Mouse (Mus musculus) cerebral cortex, adult 2 months (tissue): Measurements from ENCODE around the gene Nacc1.

Experiments used
- WGBS: fragments of 180-500 bp; shearing (Covaris S2); methylation state at CpG from one replicate; pipeline ENCODE4 v1.1.7; 2018; 5-methylcytosine and 5-hydroxymethylcytosine counted together

The Nacc1 gene

DNA sequence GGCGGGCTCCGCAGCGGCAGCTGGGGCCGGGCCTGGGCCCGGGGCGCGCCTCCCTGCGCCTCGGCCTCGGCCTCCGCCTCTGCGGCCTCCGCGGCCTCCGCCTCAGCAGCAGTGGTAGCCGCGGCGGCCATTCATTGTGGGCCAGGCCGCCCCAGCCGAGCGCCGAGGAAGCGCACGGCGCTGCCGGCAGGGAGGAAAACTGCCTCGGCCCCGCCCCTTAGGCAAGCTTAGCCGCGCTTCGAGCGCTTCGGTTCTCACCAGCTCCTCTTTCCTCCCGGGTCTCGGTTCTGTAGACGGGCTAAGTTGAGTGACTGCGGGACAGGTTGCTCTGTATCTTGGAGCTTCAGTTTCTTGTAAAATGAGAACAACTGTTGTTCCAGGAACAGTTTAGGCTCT lies at the start of gene Nacc1:
Nacc1 (minus strand) TSS at position 158 of the 396 bp plus-strand sequence.
- under 1% methylated on average over 37 of the region's 37 CpGs for WGBS

DNA sequence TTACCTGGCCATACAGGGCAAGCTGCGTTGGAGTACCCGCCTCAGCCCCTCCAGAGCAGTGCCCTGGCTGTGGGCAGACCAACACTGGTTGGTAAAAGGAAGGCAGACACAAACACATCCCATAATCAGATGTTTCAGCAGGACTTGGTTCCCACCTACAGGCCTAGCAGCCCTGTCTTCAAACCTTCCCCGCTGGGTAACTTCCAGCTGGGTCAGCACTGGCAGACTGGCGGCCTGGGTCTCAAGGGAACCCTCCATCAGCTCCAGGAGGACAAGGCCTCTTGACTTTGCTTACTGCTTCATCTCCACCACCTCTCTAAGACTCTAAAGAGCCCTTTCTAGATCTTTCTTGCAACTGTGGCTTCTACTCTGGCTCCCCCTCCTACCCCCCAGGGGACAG lies 48.9 kb upstream of the Nacc1 start:
- WGBS: 57% methylated on average over 4 of the region's 4 CpGs

DNA sequence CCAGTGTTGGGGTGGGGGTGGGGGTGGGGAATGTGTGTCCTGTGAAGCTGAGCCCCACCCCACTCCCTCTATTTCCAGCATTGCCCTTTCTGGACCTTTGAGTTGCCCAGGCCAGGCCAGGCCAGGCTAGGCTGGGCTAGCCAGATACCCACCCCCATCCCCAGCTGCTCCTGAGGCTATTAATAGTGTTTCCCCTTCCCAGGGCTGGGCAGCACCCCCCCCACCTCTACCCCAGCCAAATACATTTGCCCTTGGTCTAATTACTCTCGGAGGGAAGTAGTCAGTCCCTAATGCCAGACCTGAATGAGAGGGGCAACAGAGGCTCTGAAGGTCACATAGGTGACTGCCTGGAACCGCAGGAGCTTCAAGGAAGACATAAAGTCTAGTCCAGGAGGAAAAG lies 47.9 kb upstream of the Nacc1 start:
- WGBS: 44% methylated on average over 2 of the region's 2 CpGs

DNA sequence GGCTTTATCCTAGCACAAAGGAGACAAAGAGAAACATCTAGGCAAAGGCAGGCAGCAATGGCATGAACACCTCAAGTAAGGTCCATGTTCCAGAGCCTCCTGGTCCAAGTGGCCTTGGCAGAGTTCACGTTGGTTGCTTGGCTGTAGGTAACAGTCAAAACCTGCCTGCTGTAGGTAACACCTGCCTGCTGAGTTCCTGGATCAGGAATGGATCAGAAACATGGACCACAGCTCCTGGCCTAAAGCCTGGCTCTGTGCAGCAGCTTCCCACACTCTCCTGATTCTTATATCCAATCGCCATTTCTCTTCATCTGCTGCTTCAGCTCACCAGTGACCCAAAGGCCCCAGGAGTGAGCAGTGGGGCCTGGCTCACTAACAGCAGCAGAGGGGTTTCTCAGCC lies 47.0 kb upstream of the Nacc1 start:
- WGBS: 61% methylated on average over 2 of the region's 2 CpGs

DNA sequence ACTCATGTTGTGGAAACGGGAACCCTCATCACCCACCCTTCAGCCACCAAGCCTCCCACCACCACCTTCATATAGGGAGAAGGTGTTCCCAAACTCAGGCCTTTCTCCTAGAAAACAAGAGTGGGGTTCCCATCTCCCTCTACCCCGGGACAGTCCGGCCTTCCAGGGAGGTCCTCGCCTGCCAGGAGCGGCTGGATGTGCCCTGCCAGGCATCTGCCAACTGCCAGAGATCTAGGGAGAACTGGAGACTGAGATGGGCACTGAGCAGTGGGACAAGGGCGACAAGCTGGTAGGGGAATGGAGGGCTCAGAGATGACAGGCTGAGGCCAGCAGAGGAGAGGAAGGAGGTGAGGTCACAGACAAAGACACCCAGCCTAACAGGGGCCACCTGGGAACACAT lies 46.3 kb upstream of the Nacc1 start:
- 55% methylated on average over 6 of the region's 6 CpGs for WGBS

DNA sequence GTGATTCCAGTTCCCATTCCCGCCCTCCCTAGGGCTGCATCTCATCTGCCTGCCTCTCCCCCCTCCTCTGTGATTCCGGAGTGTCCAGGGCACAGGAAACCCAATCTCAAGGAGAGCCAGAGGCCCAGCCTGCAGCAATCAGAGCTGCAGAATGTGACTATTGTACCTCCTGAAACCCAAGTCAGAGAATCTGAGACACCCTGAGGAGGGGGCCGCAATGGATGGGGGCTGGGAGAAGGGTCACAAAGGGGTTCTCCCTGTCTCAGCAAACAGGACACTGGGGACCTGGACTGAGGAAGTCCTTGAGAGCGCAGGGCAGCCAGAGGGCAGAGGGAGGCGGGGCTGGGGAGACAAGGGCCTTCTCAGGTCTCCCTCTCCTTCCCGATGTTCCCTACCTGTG lies 45.3 kb upstream of the Nacc1 start:
- 46% methylated on average over 6 of the region's 6 CpGs for WGBS

DNA sequence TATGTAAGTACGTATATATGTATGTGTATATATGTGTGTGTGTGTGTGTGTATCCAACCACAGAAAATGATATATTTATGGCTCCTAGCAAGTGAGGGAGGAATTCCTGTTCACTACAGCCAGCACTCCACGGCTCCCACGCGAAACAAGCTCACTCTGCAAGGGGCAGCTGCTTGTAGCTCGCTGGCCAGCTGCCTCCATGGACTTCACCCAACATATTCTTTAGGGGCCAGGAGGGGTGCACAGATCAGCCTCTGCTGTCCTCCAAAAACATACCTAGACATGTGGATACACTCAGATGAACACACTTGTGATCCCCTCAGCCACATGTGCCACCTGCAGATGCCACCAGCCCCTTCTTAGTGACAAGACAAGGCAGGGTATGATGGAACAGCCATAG lies 44.9 kb upstream of the Nacc1 start:
- 26% methylated on average over 5 of the region's 5 CpGs for WGBS

DNA sequence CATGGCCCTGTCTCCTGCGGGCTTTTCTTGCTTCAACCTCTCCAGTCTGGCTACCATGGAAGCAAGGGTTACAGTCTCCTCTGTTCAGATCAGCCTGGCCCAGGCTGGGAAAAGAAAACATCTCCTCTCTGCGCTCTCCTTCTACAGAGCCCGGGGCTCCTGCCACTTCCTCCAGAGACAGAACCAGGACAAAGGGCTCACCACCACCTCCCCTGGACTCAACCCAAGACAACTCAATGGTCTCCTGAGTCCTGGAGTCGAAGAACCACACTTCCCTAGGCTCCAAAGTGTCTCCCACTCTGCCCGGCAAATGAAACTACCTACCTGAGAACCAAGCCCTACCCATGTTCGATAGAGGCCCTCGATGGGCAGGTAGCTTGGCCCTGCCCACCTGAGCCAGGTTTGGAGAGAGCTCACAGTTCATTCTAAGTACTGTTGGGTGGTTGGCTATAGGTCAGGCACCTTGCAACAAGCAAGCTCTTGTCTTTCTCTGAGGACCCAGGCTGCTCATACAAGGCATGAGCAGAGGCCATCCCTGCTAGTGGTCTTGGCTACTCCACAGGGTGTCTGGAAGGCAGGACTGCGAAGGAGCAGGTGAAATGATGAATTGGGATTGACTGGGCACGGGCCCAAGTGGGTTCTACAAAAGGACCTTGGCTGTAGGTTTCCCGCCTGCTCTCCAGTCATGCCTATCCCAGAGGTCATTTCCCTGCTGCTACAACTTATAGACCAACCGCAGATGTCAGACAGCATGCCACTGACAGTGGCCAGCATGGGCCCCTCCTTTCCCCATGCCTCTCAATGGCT lies 43.9 kb upstream of the Nacc1 start:
- 48% methylated on average over 11 of the region's 11 CpGs for WGBS

DNA sequence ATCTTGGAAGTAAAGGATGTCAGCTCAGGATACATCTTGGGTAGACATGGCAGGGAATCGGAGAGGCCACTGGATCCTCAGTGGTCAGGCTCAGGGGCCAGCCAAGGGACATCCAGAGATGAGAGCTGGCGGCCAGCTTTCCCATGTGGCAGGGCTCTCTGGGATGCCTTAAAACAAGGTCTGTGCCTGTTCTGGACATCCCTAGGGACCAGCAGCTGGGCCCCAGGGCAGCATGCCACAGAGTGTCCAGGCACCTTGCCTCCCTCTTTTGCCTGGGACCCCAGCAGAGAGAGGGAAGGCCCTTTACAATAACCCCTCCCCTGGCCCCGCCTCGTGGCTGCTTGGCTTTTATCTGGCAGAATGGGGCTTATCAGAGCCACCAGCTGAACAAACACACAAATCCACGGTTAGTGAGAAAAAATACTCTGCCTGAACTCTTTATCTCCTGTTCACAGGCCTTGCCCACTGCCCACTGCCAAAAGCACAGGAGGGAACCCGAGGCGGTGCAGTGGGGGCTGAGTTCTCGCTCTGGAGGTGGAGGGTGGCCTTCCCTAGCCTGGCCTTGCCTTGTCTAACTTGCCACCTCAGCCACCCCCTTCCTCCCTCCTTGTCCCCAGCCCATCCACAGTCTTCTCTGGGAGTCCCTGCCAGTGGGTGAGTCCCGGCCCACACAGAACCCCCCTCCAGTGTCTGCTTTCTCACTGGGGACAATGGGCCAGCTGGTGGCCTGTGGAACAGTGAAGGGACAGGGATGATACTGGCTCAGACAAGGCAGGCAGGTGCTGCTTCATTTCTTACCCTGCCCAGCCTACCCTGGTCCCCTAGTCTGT lies 43.1 kb upstream of the Nacc1 start:
- 27% methylated on average over 9 of the region's 9 CpGs for WGBS

DNA sequence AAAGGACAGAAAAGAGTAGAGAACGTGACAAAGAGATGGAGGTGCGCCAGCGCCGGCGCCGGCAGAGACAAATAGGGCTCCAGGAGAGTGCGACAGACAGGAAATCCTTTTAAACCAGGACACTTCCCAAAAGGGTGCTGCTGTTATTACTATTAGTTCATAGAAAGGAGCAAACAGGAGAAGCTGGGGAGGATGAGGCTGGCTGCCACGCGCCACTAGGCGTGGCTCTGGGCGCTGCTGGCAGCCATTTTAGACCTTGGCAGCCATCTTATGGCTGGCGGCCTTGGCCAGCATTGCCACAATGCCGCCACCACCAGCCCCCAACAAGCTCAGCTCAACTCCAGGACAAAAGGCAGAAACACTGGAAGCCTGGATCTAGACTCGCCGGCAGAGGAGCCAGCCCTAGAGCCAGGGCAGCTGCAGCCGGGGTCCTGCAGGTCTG lies 42.3 kb upstream of the Nacc1 start:
- 29% methylated on average over 16 of the region's 16 CpGs for WGBS

DNA sequence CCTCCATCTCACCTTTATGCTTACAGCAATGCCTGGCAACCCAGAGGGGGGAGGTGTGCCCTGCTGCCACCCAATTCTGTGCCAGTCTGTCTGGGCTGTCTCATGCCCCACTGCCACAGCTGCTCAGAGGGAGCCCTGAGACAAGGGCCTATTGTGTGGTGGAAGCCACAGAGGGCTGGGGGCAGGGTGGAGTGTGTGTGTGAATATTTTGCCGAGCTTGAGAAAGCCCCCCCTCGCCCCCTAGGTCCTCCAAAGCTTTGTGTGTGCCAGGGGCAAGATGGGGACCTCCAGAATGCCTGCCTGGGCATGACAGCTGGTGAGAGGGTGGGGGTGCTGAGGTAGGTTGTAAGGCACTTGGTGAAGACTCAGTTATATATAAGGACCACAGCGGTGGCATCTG lies 40.8 kb upstream of the Nacc1 start:
- 28% methylated on average over 3 of the region's 3 CpGs for WGBS

DNA sequence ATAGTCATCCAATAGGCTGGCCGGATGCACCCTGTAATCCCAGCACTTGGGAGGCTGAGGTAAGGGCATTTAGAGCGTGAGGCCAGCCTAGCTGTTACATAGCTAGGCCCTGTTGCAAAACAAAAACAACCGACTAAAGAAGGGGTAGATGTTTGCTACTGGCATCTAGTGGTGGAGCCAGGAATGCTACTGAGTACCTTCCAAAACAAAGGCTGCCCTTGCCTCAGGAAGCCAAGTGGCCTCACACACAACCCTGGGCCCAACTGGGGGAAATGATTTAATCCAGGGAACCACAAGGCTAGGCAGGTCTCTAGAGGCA lies 38.2 kb upstream of the Nacc1 start:
- 8% methylated on average over 3 of the region's 3 CpGs for WGBS

DNA sequence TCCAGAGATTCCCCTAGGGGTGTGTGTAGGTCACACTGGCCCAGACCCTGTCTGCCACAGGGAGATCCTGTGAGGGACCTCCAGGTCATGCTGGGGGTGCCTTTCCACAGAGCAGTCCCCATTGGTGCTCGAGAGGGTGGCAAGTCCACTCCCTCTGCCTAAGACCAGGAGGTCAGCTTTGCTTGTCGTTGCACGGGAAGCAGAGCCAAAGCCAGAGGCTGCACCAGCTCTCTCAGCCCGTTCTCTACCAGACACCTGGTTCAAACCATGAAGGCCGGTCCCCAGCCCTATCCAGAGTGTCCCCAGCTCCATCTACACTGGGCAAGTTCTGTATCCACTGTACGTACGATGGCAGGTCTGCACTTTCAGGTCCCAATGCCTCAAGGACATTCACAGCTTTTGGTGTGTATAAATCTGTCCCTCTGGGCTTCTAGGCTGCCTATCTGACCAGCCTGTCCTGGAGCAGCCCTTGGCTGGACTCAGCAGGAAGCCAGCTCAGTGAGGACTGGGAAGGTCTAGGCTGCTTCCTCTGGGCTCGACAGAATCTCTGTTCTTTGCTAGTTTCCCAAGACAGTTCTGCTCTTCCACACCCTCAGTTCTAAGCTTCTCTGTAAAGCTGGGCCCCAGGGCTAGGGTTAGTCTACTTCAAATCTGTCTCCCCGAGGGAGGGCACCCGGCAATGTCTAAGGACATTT lies 37.7 kb upstream of the Nacc1 start:
- WGBS: 41% methylated on average over 10 of the region's 10 CpGs

DNA sequence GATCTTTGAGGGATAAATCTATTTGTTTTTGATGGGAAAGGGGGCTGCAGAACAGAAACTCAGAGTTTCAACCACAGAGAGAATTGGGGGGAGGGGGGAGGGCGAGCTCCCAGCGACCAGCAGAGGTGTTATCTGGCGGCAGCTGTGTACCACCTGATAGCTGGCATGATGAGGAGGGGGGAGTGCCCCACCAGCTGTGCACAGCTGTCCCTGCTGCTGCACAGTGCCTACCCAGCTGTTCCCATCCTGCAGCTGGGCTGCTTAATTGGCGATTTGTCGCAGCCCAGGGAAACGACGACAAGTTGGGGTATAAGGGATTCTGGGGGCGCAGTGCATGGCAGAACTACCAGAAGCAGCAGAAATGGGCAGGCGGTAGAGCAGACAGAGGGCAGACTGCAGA lies 37.0 kb upstream of the Nacc1 start:
- 44% methylated on average over 9 of the region's 9 CpGs for WGBS

DNA sequence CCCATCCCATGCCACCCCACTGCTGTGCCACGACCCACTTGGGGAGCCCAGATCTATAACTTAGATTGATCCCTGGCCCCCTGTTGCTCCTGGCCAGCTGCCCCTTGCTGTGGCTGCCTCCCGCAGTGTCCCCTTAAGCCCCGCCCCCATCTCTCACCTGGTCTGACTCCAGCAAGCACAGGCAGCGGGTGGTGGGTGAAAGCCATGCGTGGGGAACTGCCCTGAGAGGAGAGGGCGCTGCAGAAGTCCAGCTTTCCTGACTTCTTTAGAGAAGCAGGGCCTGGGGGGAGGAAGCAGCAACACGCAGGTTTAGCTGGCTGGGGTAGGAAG lies 35.9 kb upstream of the Nacc1 start:
- 23% methylated on average over 7 of the region's 7 CpGs for WGBS

DNA sequence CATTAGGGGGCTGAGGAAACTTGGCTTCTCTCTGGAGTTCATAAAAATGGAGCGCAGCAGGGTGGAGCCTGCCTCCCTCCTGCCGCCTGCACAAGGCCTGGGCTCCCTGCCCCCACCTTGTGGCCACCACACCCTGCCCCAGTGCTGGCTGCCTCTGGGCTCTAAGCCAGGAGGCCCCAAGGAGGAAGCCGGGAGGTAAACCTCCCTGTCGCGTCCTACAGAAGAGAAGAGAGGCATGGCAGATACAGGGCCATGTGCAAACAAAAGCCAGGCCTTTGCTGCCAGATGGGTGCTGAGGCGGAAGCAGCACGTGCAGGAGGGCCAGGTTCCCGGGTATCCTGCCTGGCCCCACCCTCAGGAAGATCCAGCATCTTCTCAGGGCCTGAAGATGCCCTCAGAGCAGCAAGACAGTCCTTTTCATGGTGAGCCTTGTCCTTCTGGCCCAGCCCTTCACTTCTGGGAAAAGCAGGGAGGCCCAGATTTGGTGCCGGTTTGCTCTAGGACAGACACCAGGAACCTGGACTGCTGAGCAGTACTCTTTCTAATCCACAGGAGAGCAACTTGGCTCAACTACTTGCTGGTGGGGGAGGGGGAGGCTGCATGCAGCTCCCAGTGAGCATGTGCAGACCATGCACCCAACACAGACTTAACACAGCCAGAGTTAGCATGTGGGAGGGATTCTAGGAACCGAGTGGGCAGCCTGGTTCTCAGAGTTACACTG lies 35.3 kb upstream of the Nacc1 start, which contains the start of gene G430095P16Rik:
G430095P16Rik (plus strand) TSS at position 158 of the 721 bp plus-strand sequence.
- WGBS: 12% methylated on average over 10 of the region's 10 CpGs

DNA sequence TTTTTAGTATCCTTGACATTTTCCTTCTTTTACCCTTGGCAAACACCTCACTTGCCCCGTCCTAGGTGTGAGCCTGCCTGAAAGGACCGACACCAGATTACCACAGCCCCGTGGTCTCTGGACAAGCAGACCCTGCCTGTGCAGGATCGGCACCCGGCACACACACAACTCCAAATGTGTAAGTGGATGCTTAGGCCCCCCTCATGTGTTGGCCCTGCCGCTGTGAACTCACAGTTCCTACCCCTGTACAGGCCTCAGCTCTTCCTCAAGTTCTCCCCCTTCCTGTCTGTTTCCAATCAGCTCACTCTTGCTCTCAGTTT lies 34.8 kb upstream of the Nacc1 start:
- WGBS: 36% methylated on average over 6 of the region's 6 CpGs

DNA sequence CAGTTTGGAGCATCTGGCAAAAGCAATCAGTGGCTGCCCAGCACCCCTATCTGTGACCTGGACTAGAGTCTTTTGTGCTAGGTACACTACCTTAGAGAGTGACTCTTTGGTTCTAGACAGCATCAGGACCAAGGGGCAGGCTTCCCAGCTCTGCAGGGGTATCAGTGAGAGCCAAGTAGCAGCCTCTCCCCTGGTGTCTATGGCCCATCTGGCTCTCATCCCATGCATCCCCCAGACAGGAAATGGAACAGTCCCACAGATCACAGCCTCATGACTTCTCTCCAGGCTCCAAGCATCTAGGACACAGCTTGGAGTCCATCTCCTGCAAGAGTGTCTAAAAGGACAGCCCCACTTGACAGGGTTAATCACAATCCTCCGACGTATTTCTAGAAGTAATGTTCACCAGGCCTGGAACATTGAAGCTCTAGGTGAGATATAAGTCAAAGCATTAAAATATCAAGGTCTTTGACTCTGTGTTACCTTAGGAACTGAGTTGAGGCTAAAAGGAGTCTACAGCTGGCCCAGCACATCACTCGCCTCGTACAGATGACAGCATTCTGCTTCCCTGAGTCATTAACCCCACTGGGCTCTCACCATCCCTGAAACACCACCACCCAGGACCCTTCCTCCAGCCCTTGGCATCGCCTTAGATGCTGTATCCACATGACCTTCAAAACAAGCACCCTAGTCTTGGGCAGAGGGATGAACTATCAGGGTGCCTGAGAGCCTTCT lies 31.5 kb upstream of the Nacc1 start:
- WGBS: 64% methylated on average over 5 of the region's 5 CpGs

DNA sequence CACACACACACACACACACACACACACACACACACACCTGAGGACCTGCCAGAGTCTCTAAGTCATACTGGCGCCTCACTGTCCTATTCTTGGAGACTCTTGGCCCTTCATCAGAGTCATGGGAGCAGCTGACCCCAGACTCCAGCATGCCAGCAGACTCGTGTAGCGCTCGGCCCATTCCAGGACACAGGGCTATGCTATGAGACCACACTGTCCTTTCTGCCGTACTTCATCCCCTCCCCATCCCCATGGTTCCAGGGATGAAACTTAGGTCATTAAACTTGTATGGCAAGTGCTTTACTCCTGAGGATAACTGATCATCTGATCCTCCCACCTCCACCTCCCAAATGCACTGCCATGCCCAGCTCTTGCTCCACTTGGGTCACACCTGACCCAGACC lies 30.8 kb upstream of the Nacc1 start:
- WGBS: 69% methylated on average over 5 of the region's 5 CpGs

DNA sequence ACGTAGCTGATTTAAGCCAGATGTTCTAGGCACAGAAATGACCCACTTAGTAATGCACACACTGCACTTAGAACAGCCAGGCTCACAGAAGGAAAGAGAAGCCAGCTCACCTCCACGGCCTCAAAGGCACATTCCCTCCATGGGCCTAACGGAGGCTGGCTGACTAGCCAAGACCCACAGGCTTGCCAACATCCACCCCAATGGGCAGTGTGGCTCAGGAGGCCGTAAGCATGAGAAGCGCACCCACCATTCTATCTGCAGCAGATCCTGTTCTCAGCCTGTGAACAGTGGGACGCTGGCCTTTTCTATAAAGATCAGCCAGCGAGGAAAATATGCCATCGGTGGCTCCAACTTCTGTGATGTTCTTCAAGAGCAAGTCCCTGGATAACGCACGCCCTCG lies 29.1 kb upstream of the Nacc1 start:
- 59% methylated on average over 11 of the region's 11 CpGs for WGBS

DNA sequence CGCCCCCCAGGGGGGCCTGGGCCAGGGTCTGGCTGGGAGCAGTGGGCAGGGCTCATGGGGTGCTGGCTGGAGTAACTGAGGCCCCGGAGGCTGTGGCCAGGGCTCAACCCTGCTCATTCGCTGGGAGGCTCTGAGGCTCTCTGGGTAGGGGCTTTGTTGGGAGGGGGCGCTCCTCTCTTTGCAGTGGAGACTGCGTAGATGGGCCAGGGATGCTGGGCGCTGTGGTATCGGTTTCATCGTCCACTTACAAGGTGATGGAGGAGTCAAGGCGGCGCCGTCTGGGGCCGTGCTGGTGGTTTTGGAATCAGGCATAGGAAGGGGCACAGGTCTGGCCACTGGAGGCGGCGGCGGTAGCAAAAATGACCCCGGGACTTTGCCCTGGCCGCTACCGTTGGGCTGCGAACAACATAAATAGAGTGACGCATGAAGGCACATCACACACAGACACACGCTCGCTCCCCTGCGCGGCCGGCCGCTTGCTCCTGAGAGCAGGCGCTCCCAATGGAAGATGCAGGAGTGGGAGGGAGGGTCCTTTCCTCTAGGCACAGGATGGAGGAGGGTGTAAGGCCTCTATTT lies 28.3 kb upstream of the Nacc1 start:
- 49% methylated on average over 27 of the region's 27 CpGs for WGBS
